Mouse (Mus musculus): Measurements from ENCODE around the gene Dtl.

The Dtl gene

DNA sequence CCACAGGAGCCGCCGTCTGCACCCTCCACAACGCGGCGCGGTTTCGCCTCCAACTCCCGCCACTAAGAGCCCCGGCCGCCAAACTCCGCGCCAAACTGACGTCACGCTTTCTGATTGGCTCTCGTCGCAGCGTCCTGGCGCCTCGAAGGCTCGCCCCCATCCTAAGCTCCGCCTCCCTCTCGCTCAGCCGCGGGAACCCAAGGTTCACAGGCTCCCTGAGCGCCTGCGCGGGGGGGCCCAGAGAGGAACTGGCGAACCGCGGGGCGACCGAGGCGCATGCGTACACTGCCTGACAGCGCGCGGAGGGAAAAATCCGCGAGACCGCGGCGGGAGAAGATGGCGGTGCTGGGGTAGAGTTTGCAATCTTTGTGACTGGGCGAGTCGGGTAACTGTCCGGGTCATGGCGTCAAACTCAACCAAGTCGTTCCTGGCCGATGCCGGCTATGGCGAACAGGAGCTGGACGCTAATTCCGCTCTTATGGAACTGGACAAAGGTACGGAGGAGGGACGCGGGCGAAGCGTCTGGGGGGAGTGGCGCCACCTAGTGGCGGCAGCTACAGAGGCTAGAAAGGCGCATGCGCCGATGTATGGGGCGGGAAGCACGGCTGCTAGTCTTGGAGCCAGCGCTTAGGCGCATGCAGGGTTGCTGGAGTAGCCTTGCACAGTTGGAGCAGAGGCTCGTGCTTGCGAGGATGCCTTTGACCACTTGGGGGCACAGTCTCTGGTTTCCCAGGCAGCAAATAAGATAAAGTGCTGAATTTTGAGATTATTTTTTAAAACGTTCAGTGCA, at the start of gene Dtl, which contains the start of gene Ints7:
TSS of gene Dtl (minus strand) at position 87 of the 790 bp plus-strand sequence.
TSS of gene Ints7 (plus strand) at position 179 of the 790 bp plus-strand sequence.
- peak; percentile 100 for DNase-seq (ENCODE audit: low read depth)

- no peak for DNase-seq (ENCODE audit: low read depth)
Observed at GRCm38 (mm10) chr1:191625026-191625425, 49.7 kb upstream of the Dtl start.

GRCm38 (mm10) chr1:191624492-191624891, 49.1 kb upstream of the Dtl start:
- DNase-seq (ENCODE audit: low read depth), result no peak

GRCm38 (mm10) chr1:191622801-191623200, 47.5 kb upstream of the Dtl start:
- no peak for DNase-seq (ENCODE audit: low read depth)

DNA sequence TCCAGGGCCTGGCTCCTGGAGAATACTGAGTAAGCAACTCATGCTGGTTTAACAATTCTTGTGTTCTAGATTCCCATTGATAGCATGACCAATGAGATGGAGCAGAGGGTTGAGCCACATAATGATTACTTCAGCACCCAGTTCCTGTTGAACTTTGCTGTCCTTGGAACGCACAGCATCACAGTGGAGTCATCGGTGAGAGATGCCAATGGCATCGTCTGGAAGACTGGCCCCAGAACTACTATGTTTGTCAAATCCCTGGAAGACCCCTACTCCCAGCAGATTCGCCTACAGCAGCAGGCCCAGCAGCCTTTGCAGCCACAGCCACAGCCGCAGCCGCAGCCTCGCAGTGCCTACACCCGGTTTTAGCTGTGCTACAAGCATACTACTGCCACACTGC, 45.8 kb upstream of the Dtl start:
- DNase-seq (ENCODE audit: low read depth), result no peak

- no peak for DNase-seq (ENCODE audit: low read depth)
Observed at GRCm38 (mm10) chr1:191618067-191618766, 42.9 kb upstream of the Dtl start.

GRCm38 (mm10) chr1:191617589-191617988, 42.2 kb upstream of the Dtl start:
- DNase-seq (ENCODE audit: low read depth), result no peak

DNA sequence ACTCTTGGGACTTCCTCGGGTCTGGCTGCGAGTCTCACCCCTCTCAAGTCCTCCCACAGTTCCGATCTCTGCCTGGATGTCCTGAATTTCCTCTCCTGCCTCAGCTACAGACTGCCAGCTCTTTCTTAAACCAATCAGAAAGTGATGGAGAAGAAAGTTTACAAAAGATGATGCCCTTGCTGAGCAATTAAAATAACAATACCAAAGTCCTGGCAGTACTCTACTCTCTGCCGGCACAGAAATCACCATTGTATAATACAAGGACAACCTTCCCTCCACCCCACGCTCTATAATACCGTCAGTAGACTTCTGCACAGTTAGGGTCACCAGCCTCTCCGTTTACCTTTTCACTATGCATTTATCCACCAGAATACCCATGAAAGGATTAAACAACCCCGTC, 40.9 kb upstream of the Dtl start:
- DNase-seq (ENCODE audit: low read depth), result no peak

- DNase-seq (ENCODE audit: low read depth), result no peak
Observed at GRCm38 (mm10) chr1:191612877-191613276, 37.5 kb upstream of the Dtl start.

DNA sequence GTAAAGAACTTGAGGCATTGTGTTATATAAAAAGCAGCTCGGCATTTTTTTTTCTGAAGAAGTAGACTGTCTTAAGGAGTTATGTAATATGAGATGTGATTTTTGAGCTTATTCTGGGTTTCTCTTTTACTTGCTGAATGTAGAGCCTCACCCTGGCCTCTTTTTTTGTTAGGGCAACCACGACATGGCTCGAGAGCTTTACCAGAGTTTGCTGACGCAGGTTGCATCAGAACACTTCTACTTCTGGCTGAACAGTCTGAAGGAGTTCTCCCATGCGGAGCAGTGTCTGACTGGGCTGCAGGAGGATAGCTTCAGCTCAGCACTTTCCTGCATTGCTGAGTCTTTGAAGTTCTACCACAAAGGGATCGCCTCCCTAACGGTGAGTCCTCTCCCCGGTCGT, 36.3 kb upstream of the Dtl start:
- no peak for DNase-seq (ENCODE audit: low read depth)

GRCm38 (mm10) chr1:191610357-191610756, 35.0 kb upstream of the Dtl start:
- no peak for DNase-seq (ENCODE audit: low read depth)

DNA sequence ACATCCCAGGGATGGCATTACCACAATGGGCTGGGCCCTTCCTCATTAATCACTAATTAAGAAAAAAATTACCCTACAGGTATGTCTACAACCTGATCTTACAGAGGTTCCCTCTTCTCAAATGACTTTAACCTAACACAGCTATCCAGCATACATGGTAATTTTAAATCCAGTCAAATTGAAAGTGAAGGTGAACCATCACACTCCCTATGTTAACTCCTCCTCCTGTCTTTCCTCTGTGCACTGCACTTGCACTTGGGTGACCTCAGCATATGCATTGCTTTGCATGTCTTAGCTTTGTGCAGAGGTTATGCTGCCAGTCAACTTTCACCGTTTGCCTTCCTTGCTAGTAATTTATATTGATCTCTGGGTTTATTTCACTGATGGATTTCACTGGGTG, 34.2 kb upstream of the Dtl start:
- DNase-seq (ENCODE audit: low read depth), result no peak

GRCm38 (mm10) chr1:191609051-191609450, 33.7 kb upstream of the Dtl start:
- DNase-seq (ENCODE audit: low read depth), result no peak

GRCm38 (mm10) chr1:191604690-191605089, 29.3 kb upstream of the Dtl start:
- DNase-seq (ENCODE audit: low read depth), result no peak

- DNase-seq (ENCODE audit: low read depth), result peak; percentile 82
Observed at GRCm38 (mm10) chr1:191599210-191599609, 23.9 kb upstream of the Dtl start.

DNA sequence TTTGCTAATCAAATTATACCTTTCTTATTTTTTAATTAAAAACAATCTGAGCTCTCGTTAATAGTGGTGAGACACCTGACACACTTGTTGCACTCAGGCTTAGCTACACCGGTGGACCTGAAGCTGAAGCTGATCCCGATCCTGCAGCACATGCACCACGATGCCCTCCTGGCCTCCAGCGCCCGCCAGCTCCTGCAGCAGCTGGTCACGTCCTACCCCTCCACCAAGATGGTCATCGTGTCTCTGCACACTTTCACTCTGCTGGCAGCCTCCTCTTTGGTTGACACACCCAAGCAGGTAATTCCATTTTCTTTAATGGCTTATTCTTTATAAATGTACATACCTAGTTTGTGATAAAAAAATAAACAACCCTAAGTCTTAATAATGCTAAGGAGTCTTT, 20.7 kb upstream of the Dtl start:
- DNase-seq (ENCODE audit: low read depth), result no peak

DNA sequence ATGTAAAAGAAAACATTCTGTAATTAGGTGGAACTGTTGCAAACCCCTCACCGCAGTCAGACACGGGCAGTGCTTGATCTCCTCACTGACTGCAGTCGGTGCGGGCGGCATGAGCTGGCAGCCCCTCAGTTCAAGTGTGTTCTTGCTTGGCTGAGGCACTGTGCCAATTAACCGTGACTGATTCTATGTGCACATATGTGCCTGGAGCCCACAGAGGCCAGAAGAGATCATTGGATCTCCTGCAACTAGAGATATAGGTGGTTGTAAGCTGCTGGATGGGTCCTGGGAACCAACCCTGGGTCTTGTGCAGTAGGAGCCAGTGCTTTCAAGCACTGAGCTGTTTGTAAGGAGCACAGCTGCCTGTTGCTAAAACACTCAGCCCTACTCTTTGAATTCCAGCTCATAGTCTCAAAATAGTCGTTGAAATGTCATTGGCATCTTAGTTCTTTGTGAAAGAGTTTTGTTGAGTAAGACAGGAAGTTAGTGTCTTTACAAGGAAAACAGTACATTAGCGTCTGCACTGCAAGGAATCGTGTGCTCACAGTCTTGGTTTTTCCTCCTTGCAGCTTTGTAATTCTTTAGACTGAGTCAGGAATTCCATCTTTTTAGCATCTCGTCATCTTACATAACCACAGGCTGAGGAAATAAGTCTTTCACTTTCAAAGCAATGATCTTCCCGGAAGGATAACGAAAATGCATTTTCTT, 16.8 kb upstream of the Dtl start:
- no peak for DNase-seq (ENCODE audit: low read depth)

DNA sequence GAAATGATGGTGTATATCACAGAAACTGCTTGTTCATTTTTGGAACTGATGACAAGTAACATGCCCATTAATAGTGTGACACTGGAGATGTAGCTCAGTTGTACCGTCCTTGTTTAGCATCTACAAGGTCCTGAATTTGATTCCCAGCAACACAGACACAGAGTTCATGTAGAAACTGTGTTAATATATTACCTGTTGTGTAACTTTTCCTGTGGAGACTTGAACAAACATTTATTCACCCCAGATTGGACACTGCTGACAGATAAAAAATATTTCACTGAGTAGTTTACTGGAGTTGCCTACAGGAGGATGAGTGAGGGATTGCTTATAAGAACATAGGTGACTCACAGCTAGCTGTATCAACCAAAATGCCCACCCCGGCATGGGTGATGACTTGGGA, 13.4 kb upstream of the Dtl start:
- DNase-seq (ENCODE audit: low read depth), result no peak

DNA sequence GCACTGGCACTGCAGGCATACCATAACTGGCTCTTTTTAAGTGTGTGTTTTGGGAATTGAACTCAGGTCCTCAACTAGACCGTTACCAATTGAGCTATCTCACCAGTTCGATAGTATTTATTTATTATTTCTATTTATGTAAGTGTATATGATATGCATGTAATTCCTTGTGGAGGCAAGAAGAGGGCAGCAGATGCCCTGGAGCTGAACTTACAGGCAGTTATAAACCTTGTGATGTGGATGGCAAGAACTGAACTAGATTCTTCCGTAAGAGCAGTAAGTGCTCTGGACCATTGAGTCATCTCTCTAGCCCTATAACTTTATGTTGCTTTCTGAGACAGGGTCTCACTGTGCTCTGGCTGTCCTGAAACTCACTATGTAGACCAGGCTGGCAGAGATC, 11.7 kb upstream of the Dtl start:
- DNase-seq (ENCODE audit: low read depth), result no peak

DNA sequence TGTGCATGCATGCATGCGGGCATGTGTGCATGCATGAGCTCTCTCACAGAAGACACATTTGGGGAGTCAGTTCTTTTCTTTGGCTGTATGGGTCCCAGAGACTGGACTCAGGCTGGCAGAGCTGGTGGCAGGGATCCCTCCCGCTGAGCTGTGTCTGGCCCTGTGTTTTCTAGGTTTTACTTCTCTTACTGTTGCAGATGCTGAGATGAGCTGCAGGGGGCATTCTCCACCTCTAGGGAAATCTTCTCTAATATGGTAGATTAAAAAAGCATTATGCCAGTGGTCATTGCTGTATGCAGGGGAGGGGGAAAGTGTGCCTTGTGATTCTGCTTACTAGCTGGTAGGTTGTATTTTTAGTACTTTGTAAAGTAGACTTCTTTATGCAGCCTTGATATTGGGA, 10.4 kb upstream of the Dtl start:
- DNase-seq (ENCODE audit: low read depth), result no peak

DNA sequence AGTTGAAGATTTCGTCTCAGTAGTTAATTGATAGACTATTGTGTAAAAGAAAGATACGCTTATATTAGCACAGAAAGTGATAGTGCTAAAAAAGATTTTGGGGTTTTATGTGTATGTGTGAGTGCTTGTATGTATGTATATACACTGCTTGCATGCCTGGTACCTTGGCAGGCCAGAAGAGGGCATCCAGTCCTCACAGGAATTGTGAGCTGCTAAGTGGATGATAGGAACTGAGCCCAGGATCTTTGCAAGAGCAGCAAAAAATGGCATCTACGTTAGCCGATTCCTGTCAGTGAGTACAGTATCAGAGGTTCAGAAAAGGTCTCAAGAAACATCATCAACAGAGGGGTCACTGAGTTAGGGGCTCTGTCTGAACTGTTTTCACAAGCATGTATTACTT, 9.1 kb upstream of the Dtl start:
- no peak for DNase-seq (ENCODE audit: low read depth)

DNA sequence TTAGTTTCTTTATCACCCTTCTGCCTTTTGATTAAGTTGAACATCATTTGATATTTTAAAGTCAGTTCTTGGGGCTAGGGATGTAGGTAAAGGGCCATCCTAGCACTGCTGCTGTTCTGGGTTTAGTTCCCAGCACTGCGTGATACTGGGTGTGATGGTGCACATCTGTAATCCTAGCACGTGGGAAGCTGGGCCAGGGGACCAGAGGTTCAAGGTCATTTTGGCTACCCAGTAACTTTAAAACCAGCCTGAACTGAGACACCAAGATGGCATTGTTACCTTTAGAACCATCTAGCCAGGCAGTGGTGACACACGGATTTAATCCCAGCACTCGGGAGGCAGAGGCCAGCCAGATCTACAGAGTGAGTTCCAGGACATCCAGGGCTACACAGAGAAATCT, 8.5 kb upstream of the Dtl start:
- DNase-seq (ENCODE audit: low read depth), result no peak

GRCm38 (mm10) chr1:191581641-191582040, 6.3 kb upstream of the Dtl start:
- no peak for DNase-seq (ENCODE audit: low read depth)
